Mouse (Mus musculus) heart, adult 9 months (tissue): ENCODE measurements at regions not wholly inside any gene's neighbourhood (a gene's known extent, or its start where the extent isn't known, plus 50 kb on each side); places are given as distances from the start of the nearest gene placed in this dataset.
A peak's percentile ranks its signal among the peaks of the same experiment; 100 is the strongest.

Source experiments
- DNase-seq, 2 experiments: peaks; one replicate each; pipeline ENCODE4 v3.0.0; 2022; ENCODE audit warnings: low spot score in 2 of 2

- no peak for DNase-seq
These were observed 277.4 kb upstream of the Tmeff2 start for GRCm38 (mm10) chr1:50622870-50623607.

- DNase-seq = no peak
These were observed 271.4 kb upstream of the Tmeff2 start for GRCm38 (mm10) chr1:50629000-50629399.

- peak; percentile 11 to 16 for DNase-seq
These were observed 270.9 kb upstream of the Tmeff2 start for GRCm38 (mm10) chr1:50629473-50630071.

GRCm38 (mm10) chr1:50637992-50638391 is 262.5 kb upstream of the Tmeff2 start:
- no peak for DNase-seq

- DNase-seq = no peak
These were observed 253.3 kb upstream of the Tmeff2 start for GRCm38 (mm10) chr1:50646931-50647674.

GRCm38 (mm10) chr1:50651974-50652665 is 248.3 kb upstream of the Tmeff2 start:
- no peak for DNase-seq

- DNase-seq = no peak
These were observed 235.3 kb upstream of the Tmeff2 start for GRCm38 (mm10) chr1:50665139-50665538.

GRCm38 (mm10) chr1:50682971-50683370 is 217.5 kb upstream of the Tmeff2 start:
- DNase-seq = no peak

- DNase-seq = no peak
These were observed 215.1 kb upstream of the Tmeff2 start for GRCm38 (mm10) chr1:50685361-50685760.

- DNase-seq = peak; percentile 36
These were observed 203.5 kb upstream of the Tmeff2 start for GRCm38 (mm10) chr1:50696916-50697315.

- no peak for DNase-seq
These were observed 202.9 kb upstream of the Tmeff2 start for GRCm38 (mm10) chr1:50697333-50698216.

GRCm38 (mm10) chr1:50704639-50705038 is 195.8 kb upstream of the Tmeff2 start:
- no peak for DNase-seq

GRCm38 (mm10) chr1:50745049-50745448 is 155.4 kb upstream of the Tmeff2 start:
- no peak for DNase-seq

- DNase-seq = no peak
These were observed 130.2 kb upstream of the Tmeff2 start for GRCm38 (mm10) chr1:50770211-50770610.

- DNase-seq = no peak
These were observed 105.2 kb upstream of the Tmeff2 start for GRCm38 (mm10) chr1:50795264-50795663.

GRCm38 (mm10) chr1:50798166-50798565 is 102.3 kb upstream of the Tmeff2 start:
- no peak for DNase-seq

- DNase-seq = no peak
These were observed 94.1 kb upstream of the Tmeff2 start for GRCm38 (mm10) chr1:50806321-50806720.

GRCm38 (mm10) chr1:50806821-50807220 is 93.6 kb upstream of the Tmeff2 start:
- DNase-seq = no peak

GRCm38 (mm10) chr1:50831663-50832062 is 68.8 kb upstream of the Tmeff2 start:
- no peak for DNase-seq

- DNase-seq = no peak
These were observed 64.3 kb upstream of the Tmeff2 start for GRCm38 (mm10) chr1:50836123-50836522.

GRCm38 (mm10) chr1:50847156-50847555 is 53.3 kb upstream of the Tmeff2 start:
- DNase-seq = no peak
